Mouse (Mus musculus) adrenal gland, adult 18-20 months (tissue): ENCODE results near the gene Slfn14. TPM values are rescaled to one million over a fixed set of nuclear protein-coding genes. Genes with fewer than 3 reads are reported as not detected.
"Not testable (repeated sequence)": the region's sequence is repeated elsewhere in the genome, so short reads cannot be mapped to it uniquely, and the experiment has no call there.

ENCODE experiments used
- DNase-seq, 2 experiments: peaks; one replicate each; pipeline ENCODE4 v3.0.0; 2021 to 2022; ENCODE audit warnings: low spot score in 2 of 2
- total RNA-seq, 2 experiments: library from RNA; stranded (reverse); gene quantifications; 1 replicate in 1 of 2; 2 replicates in 1 of 2; pipeline ENCODE4 v1.2.3; 2021

Slfn14 gene
- total RNA-seq, 2 experiments from 2014 or later, result not detected

- no peak for DNase-seq
Observed at GRCm38 (mm10) chr11:83285627-83286026, 899 bp downstream of the Slfn14 start.

GRCm38 (mm10) chr11:83282084-83282483 lies 4.4 kb downstream of the Slfn14 start:
- DNase-seq, result no peak

GRCm38 (mm10) chr11:83279691-83280090 lies 6.8 kb downstream of the Slfn14 start:
- DNase-seq, result no peak

GRCm38 (mm10) chr11:83279024-83279423 lies 7.5 kb downstream of the Slfn14 start:
- no peak for DNase-seq

GRCm38 (mm10) chr11:83276251-83276650 lies 10.3 kb downstream of the Slfn14 start:
- DNase-seq, result no peak

GRCm38 (mm10) chr11:83271951-83272843 lies 14.3 kb downstream of the Slfn14 start:
- DNase-seq, result no peak

- peak; percentile 65 to 69 for DNase-seq
Observed at GRCm38 (mm10) chr11:83271151-83271950, 15.2 kb downstream of the Slfn14 start.

- DNase-seq, result no peak
Observed at GRCm38 (mm10) chr11:83270842-83271150, 15.7 kb downstream of the Slfn14 start.

- no peak for DNase-seq
Observed at GRCm38 (mm10) chr11:83263146-83263545, 23.4 kb downstream of the Slfn14 start.

- no peak for DNase-seq
Observed at GRCm38 (mm10) chr11:83262673-83263072, 23.9 kb downstream of the Slfn14 start.

GRCm38 (mm10) chr11:83257211-83257610 lies 29.3 kb downstream of the Slfn14 start:
- peak in 1 of 2 experiments; percentile 50 for DNase-seq

- no peak for DNase-seq
Observed at GRCm38 (mm10) chr11:83239811-83240210, 46.7 kb downstream of the Slfn14 start.

GRCm38 (mm10) chr11:83238389-83238788 lies 48.1 kb downstream of the Slfn14 start:
- DNase-seq, result no peak

- DNase-seq, result not testable (repeated sequence)
Observed at GRCm38 (mm10) chr11:83237390-83237789, 49.1 kb downstream of the Slfn14 start.

GRCm38 (mm10) chr11:83233621-83234020 lies 52.9 kb downstream of the Slfn14 start:
- DNase-seq, result not testable (repeated sequence)

GRCm38 (mm10) chr11:83230966-83231365 lies 55.6 kb downstream of the Slfn14 start:
- DNase-seq, result no peak

- no peak for DNase-seq
Observed at GRCm38 (mm10) chr11:83227926-83228723, 58.4 kb downstream of the Slfn14 start.

- DNase-seq, result no peak
Observed at GRCm38 (mm10) chr11:83225371-83225960, 61.1 kb downstream of the Slfn14 start.
